Mouse (Mus musculus): ENCODE results near the gene Gli2. TPM values are rescaled to one million over a fixed set of nuclear protein-coding genes. Genes with fewer than 3 reads are reported as not detected.

Gene Gli2
- total and polyA plus RNA-seq, 2 experiments from 2014 or later: 3.0 to 13.9 TPM

DNA sequence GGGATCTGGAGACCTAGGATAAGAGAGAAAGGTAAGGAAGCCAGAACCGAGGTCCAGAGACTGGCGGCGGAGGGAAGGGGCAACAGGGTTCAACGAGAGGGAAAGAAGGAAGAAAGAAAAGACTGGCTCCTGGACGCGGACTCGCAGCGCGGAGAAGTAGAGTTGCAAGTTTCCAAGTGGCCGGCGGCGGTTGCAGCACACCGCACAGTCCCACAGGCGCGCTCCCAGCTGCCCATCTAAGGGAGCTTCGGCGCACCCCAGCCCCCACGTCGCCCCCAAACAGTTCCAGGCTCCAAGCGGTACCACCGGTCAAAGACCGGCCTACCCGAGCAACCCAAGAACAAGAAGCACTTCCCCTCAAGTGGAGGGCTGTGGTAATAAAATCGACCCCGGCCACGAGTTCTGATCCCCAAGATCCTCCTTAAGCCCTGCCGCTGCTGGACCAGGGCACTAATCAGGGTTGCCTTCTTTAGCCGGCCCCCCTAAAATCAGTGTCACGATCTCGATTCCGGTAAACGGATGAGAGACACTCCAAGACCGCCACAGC lies 715 bp downstream of the Gli2 start:
- ATAC-seq: 0 out of 2 replicates have a peak, but pooled peaks have one; percentile 18
- peak; percentile 15; the same call in 1 of the 2 replicates for TF ChIP-seq CTCF (IDR thresholded peaks at IDR 0.05; ENCODE audit: low read depth)
- under 1% methylated on average over 33 of the region's 33 CpGs for WGBS
- H3K36me3 ChIP-seq (ENCODE audit: insufficient read depth, low read length): no peaks in the 10 kb centered on the region
- peak overlapping the region; percentile 39 for H3K4me3 ChIP-seq (ENCODE audit: low read length)
- H3K9me3 ChIP-seq (ENCODE audit: low read length): no peaks in the 10 kb centered on the region
- 0 out of 2 replicates have a peak, but pooled peaks cover 12% of the 10 kb centered on the region for H3K27me3 ChIP-seq (ENCODE audit: insufficient read depth, low read length)
- H3K27ac ChIP-seq: peak overlapping the region; percentile 71
- peaks cover 16% of the 10 kb centered on the region for H3K4me1 ChIP-seq (ENCODE audit: insufficient read depth, low read length)
- peak overlapping the region; percentile 57 for H3K9ac ChIP-seq (replicated peaks; ENCODE audit: low read length)
- peak overlapping the region; percentile 91 for H3K4me2 ChIP-seq (ENCODE audit: low read depth, low read length)
- peak; percentile 31 for DNase-seq (ENCODE audit: low spot score)

DNA sequence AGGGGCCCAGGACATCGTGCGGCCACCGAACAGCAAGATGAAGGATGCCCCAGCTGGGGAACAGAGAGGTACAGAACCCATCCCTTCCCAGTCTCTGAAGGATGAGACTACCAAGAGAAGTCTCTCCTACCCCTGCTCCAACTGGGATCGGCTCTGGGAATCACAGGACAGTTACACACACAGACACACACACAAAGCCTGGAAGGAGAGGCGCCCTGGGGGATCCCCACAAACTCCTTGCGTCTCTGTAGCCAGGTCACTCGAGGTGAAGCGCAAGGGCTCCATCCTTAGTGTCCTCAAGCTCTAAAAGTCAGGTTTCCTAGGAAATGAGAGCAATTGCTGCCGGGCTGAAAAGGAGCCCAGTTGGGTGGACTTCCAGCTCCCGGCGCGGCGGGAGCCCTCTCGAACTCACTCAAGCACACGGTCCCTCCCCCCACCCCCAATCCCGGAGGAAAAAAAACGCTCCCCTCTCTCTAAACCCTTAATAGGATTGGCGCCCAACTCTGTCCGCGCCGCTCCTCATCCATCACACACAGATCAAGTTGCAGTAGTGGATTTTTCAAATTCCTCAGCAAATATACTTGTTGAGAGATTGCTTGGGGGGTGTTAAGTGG lies 1.4 kb downstream of the Gli2 start:
- DNase-seq (ENCODE audit: low spot score) (peak; percentile 62), ATAC-seq (no peak)
- TF ChIP-seq CTCF (IDR thresholded peaks at IDR 0.05; ENCODE audit: low read depth): no peak
- WGBS: under 1% methylated on average over 21 of the region's 21 CpGs
- peak overlapping the region; percentile 71 for H3K27ac ChIP-seq
- peak overlapping the region; percentile 39 for H3K4me3 ChIP-seq (ENCODE audit: low read length)
- H3K4me2 ChIP-seq (ENCODE audit: low read depth, low read length): peak overlapping the region; percentile 91
- no peaks in the 10 kb centered on the region for H3K9me3 ChIP-seq (ENCODE audit: low read length)
- H3K27me3 ChIP-seq (ENCODE audit: insufficient read depth, low read length): 0 out of 2 replicates have a peak, but pooled peaks cover 12% of the 10 kb centered on the region
- peak overlapping the region; percentile 57 for H3K9ac ChIP-seq (replicated peaks; ENCODE audit: low read length)
- H3K36me3 ChIP-seq (ENCODE audit: insufficient read depth, low read length): no peaks in the 10 kb centered on the region
- peaks cover 16% of the 10 kb centered on the region for H3K4me1 ChIP-seq (ENCODE audit: insufficient read depth, low read length)

DNA sequence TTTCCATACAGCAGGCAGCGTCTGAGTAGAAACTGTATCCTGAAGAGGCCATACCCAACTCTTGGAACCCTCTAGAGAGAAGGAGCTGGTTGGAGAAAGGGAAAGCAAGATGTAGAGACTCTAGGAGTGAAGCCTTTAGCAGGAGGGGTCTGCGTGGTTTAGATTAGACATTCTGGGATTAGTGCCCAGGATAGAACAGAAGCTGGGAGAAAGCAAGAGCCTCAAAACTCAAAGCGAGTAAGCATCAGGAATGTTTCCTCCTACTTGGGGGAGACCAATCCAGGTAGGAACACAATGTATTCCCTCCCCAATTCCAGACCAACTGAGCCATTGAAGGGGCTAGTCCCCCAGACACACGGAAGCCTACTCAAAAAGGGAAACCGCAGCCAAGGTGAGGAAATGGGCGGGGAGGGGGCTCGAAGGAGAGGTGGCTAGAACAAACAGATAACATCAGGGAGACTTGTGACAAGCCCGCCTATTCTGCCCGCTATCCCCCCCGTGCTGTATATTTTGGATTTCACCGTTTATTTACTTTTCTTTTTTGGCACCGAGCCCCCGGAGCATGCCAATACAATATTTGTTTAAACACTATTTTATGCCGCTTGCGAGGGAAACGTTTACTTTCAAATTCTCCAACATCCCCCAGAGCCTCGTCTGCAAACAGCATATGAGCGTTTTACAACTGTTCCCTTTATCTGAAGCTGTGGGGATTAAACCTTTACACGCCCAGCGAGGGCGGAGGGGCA lies 2.1 kb downstream of the Gli2 start:
- ATAC-seq (no peak), DNase-seq (ENCODE audit: low spot score) (no peak)
- peak overlapping the region; percentile 39 for H3K4me3 ChIP-seq (ENCODE audit: low read length)
- TF ChIP-seq CTCF (IDR thresholded peaks at IDR 0.05; ENCODE audit: low read depth): no peak
- peak overlapping the region; percentile 71; the same call in 1 of the 2 replicates for H3K27ac ChIP-seq
- H3K9ac ChIP-seq (replicated peaks; ENCODE audit: low read length): peak overlapping the region; percentile 57
- H3K4me2 ChIP-seq (ENCODE audit: low read depth, low read length): peak overlapping the region; percentile 91
- no peaks in the 10 kb centered on the region for H3K9me3 ChIP-seq (ENCODE audit: low read length)
- peaks cover 16% of the 10 kb centered on the region for H3K4me1 ChIP-seq (ENCODE audit: insufficient read depth, low read length)
- no peaks in the 10 kb centered on the region for H3K36me3 ChIP-seq (ENCODE audit: insufficient read depth, low read length)
- H3K27me3 ChIP-seq (ENCODE audit: insufficient read depth, low read length): 0 out of 2 replicates have a peak, but pooled peaks cover 12% of the 10 kb centered on the region
- WGBS: 9% methylated on average over 21 of the region's 21 CpGs

GRCm38 (mm10) chr1:119049812-119050615 lies 3.4 kb downstream of the Gli2 start:
- H3K4me3 ChIP-seq (ENCODE audit: low read length): 0 out of 2 replicates have a peak overlapping the region, but pooled peaks have one; percentile 2
- H3K9me3 ChIP-seq (ENCODE audit: low read length): no peaks in the 10 kb centered on the region
- no peak overlapping the region for H3K9ac ChIP-seq (replicated peaks; ENCODE audit: low read length)
- H3K36me3 ChIP-seq (ENCODE audit: insufficient read depth, low read length): no peaks in the 10 kb centered on the region
- peak overlapping the region; percentile 91 for H3K4me2 ChIP-seq (ENCODE audit: low read depth, low read length)
- peaks cover 16% of the 10 kb centered on the region for H3K4me1 ChIP-seq (ENCODE audit: insufficient read depth, low read length)
- peak; percentile 54 for DNase-seq (ENCODE audit: low spot score)
- peak; percentile 37 for ATAC-seq
- H3K27me3 ChIP-seq (ENCODE audit: insufficient read depth, low read length): 0 out of 2 replicates have a peak, but pooled peaks cover 12% of the 10 kb centered on the region
- no peak for TF ChIP-seq CTCF (IDR thresholded peaks at IDR 0.05; ENCODE audit: low read depth)
- 15% methylated on average over 10 of the region's 10 CpGs for WGBS
- peak overlapping the region; percentile 67; the same call in 1 of the 2 replicates for H3K27ac ChIP-seq

GRCm38 (mm10) chr1:119048988-119049387 lies 4.4 kb downstream of the Gli2 start:
- Histone ChIP-seq H3K27ac (no peak overlapping the region; the same call in 1 of the 2 replicates), H3K4me3 (ENCODE audit: low read length) (no peak overlapping the region)
- ATAC-seq: no peak

DNA sequence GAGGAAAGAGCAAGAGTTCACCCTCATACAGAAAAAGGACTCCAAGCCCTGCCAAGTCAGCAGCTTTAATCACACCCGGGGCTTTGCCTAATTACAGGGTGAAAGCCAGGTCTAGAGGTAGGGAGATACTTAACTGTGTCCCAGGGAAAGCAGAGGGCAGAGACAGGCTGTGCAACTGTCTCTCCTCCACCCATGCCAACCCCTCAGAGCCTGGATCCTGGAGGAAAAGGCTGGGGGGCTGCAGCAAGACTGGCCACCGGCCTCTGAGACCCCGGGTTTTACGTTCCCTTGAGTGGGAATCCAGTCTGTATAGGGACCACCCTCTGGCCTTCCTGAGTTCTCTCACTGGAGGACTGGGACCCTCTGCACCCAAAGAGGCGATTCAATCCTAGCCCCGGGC lies 4.9 kb downstream of the Gli2 start:
- no peaks in the 10 kb centered on the region for H3K9me3 ChIP-seq (ENCODE audit: low read length)
- H3K4me3 ChIP-seq (ENCODE audit: low read length): no peak overlapping the region
- no peak for ATAC-seq
- DNase-seq (ENCODE audit: low spot score): no peak
- no peak for TF ChIP-seq CTCF (IDR thresholded peaks at IDR 0.05; ENCODE audit: low read depth)
- no peak overlapping the region; the same call in 1 of the 2 replicates for H3K27ac ChIP-seq
- H3K27me3 ChIP-seq (ENCODE audit: insufficient read depth, low read length): 0 out of 2 replicates have a peak, but pooled peaks cover 12% of the 10 kb centered on the region
- peaks cover 16% of the 10 kb centered on the region for H3K4me1 ChIP-seq (ENCODE audit: insufficient read depth, low read length)
- no peaks in the 10 kb centered on the region for H3K36me3 ChIP-seq (ENCODE audit: insufficient read depth, low read length)
- H3K9ac ChIP-seq (replicated peaks; ENCODE audit: low read length): 0 out of 2 replicates have a peak overlapping the region, but pooled peaks have one; percentile 1
- H3K4me2 ChIP-seq (ENCODE audit: low read depth, low read length): peak overlapping the region; percentile 91
- WGBS: 3% methylated on average over 6 of the region's 6 CpGs

More at GRCm38 (mm10) chr1:119048988-119049387, 4.4 kb downstream of the Gli2 start:
- no peak for TF ChIP-seq CTCF (IDR thresholded peaks at IDR 0.05; ENCODE audit: low read depth)
- Histone ChIP-seq H3K36me3 (ENCODE audit: insufficient read depth, low read length) (no peaks in the 10 kb centered on the region), H3K9ac (replicated peaks; ENCODE audit: low read length) (no peak overlapping the region), H3K4me1 (ENCODE audit: insufficient read depth, low read length) (peaks cover 16% of the 10 kb centered on the region), H3K27me3 (ENCODE audit: insufficient read depth, low read length) (0 out of 2 replicates have a peak, but pooled peaks cover 12% of the 10 kb centered on the region), H3K9me3 (ENCODE audit: low read length) (no peaks in the 10 kb centered on the region), H3K4me2 (ENCODE audit: low read depth, low read length) (peak overlapping the region; percentile 91)
- DNase-seq (ENCODE audit: low spot score): no peak
- 9% methylated on average over 11 of the region's 11 CpGs for WGBS
